Mouse (Mus musculus) MEL (cell line): ENCODE data around the gene Med15.

ENCODE experiments used
- POLR2A ChIP-seq, 2 experiments: IDR thresholded peaks; 2 replicates each; pipeline ENCODE4 v1.6.1; 2011 to 2012; ENCODE audit warnings: low read length in 2 of 2, mild to moderate bottlenecking in 2 of 2, control low read depth in 1 of 2, improper control_type of control experiment in 1 of 2, low read depth in 1 of 2, moderate library complexity in 1 of 2; ENCODE audit not compliant: control insufficient read depth in 1 of 2, insufficient read depth in 1 of 2, poor library complexity in 1 of 2
- RAD21 ChIP-seq: IDR thresholded peaks from 2 replicates; pipeline ENCODE4 v1.6.1; 2011; ENCODE audit warnings: mild to moderate bottlenecking, low read depth, low read length, improper control_type of control experiment
- SIN3A ChIP-seq: IDR thresholded peaks from 2 replicates; pipeline ENCODE4 v1.6.1; 2012; ENCODE audit warnings: low read length, improper control_type of control experiment, inconsistent platforms

DNA sequence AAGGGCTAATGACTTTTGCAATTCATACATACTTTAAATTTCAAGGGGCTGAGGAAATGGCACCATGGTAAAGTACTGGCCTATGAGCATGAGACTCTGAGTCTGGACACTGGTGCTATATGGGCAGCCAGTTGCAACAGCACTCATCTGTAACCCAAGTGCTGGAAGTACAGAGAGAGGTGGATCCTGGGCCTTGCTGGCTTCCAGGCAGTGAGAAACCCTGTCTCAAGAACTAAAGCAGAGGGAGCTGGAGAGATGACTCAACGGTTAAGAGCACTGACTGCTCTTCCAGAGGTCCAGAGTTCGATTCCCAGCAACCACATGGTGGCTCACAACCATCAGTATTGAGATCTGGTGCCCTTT is 31.7 kb downstream of the Med15 start:
- no peak for TF ChIP-seq RAD21
- no peak for TF ChIP-seq POLR2A (IDR thresholded peaks at IDR 0.05; ENCODE audit: control insufficient read depth in 1 of 2, insufficient read depth in 1 of 2, low read depth in 1 of 2, low read length in 2 of 2, poor library complexity in 1 of 2)
- no peak for TF ChIP-seq SIN3A
